Mouse (Mus musculus) left cerebral cortex, adult 18-20 months (tissue): Measurements from ENCODE around the gene Exoc6b. TPM values are rescaled to one million over a fixed set of nuclear protein-coding genes. Genes with fewer than 3 reads are reported as not detected.

Experiments
- DNase-seq, 2 experiments: peaks; one replicate each; pipeline ENCODE4 v3.0.0; 2021 to 2022; ENCODE audit warnings: low spot score in 2 of 2, mixed read lengths in 1 of 2
- total RNA-seq, 2 experiments: library from RNA; stranded (reverse); gene quantifications; 2 replicates each; pipeline ENCODE4 v1.2.3; 2021

The Exoc6b gene
- total RNA-seq, 2 experiments from 2014 or later: 73.7 to 81.5 TPM

DNA sequence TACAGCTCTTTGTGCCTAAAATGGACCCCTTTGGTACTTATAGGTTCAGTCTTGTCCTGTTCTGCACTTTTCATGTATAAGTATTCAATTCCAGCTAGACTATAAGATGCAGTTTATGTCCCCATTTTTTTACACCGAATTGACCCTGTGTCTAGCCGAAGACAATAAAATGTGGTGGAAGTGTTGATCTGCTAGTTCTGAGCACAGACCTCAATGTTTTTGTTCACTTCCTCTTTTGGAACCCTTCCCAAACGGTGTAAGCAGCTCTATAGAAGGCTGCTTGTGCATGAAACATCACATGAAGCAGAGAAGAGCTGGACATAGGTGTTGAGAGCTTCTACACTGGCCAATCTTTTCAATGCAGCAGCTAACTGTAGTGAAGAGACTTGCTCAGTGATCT is 327.1 kb downstream of the Exoc6b start:
- DNase-seq: no peak

DNA sequence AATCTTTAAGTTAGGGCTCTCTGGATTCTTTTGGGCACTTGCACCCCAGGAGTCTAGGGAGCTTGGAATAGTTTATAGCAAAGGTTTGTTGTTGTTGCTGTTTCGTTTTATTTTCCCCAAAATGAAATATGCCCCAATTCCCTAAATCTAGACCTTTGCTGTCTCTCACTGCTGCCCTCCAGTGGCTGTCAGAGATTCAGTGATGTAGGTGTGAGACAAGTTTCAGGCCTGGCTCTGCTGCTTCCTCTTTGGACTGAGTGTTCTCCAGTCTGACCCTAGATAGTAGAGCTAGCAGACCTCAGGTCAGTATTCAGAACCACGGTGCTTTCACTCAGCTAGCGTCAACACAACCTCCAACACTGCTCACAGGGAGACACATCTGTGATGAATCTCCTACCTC is 332.4 kb downstream of the Exoc6b start:
- DNase-seq: peak; percentile 36 to 59

DNA sequence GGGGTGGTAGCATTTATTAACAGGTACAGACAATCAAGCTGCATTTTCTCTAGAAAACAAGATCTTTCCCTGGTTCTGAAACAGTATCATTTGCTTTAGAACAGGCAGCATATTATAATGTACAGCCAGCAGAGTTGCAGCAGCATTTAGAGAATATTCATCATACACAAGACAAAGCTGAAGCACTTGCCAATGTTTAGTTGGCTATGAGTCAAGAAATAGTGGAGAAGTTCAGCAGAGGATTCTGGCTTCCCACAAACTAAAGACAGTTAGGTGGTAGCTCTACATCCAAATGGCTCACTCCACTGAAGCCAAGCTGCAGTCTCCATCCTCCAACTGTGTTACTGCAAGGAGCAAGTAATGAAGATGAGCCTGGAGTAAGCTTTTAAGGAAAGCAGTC is 342.4 kb downstream of the Exoc6b start:
- no peak for DNase-seq

DNA sequence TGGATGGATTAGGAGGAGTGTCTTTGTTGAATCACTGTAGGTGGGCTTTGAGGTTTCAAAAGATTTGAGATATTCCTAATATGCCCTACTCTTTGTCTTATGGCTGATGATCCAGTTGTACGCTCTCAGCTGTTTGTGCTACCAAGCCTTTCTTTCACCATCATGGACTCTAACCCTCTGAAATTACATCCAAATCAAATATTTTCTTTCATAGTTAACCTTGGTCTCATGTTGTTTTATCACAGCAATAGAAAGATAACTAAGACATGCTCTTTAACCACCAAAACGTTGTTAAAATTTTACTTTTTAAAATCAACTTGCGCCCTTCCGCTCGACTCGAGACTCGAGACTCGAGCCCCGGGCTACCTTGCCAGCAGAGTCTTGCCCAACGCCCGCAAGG is 356.1 kb downstream of the Exoc6b start:
- DNase-seq: no peak

DNA sequence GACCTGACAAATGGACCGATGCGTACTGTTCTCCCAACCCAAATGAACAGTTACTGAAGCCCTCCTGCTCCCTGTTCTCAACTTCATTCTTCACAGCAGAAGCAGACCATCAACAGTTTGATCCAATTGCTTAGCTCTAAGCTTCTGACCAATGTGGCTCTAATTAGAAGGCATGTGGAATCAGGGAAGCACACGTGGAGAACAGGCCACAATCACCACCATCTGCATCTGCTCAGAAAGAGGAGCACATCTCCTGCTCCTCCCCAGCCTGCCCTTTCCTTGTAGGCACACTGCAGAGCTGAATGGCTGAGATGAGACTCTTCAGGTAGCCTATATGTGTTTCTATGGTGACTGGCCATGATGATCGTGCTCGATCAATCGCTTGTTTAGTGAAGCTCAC is 358.5 kb downstream of the Exoc6b start:
- no peak for DNase-seq

DNA sequence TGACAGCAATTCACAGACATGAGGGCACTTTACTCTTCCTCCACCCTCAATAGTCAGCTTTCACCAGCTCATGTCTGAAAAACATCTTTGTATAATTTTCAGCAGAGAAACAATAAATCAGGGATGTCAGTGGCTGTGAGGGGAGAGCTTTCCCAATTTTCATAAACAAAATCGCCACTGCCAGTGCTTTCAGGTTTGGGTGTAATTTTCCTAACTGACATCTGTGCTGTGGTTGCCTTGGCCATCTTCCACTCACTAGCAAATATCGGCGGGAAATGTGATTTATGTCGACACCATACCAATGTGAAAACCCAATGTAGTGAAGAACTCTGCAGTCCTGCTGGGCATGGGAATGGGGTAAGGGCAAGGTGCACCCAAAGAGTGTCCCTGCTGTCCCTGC is 360.7 kb downstream of the Exoc6b start:
- no peak for DNase-seq

DNA sequence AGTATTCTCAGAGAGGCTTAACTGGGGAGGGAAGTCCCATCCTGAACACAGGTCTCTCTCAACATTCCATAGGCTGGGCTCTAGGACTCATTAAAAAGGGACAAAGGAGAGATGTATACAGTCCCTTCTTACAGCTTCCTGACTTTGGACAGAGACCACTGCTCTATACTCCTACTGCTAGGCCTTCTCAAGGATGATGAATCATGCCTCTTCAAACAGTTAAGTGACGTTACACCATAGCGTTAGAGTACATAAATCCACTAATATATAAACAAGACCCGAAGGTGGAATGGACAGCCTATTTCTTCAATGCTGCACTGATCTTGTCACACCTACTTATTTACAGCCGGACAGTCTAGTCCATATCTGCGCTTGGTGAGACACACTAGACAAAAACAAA is 369.7 kb downstream of the Exoc6b start:
- no peak for DNase-seq

DNA sequence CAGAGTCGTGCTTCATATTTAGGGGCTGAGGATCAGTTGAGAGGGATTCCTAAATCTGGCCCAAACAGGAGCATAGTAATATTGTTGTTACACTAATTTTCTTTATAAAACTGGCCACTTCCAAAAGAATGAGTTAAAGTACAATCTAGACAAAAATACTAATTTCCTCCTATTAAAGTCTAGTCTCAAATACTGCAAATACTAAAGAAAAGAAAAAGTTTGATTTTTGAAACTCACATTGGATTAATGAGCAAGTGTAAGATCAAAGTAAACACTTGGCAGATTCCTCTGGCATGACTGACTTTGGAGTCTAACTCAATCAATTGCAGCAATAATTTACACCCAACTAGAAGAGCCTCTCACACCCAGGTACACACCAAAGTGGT is 371.0 kb downstream of the Exoc6b start:
- no peak for DNase-seq

DNA sequence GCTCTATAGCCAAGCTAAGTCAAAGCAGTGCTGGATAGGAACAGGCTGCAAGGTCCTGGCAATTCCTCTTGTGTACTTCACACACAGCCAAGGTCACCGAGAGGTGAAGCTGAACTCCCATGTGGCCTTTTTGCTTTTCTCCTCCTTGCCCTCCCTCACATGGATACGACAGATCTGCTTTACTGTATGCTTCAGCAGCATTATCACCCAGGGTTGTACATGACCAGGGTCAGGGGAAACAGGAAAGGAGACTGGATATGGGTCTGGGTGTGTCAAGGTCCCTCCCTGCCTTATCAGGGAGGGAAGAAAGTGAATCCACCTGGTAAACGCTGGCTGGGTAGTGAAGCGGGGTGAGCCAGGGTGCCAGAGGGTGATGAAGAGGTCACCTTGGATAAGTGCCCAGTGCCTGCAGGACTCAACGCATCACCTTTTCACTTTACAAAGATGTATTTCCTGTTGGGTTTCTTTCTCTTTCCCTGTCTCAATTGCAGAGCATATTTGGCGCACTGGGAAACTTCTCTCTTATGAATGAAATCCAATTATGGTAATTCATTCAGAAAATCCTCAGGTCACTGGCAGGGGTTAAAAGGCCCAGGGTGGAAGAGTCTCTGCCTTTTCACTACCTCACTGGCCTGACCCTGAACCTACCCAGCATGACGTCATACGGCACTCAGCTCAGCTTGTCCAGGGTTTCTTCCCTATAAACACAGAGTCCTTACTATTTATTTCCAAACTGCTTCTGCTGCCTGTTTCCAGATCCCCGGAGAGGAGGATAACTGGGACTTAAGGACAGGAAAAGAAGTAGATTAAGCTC is 371.6 kb downstream of the Exoc6b start:
- DNase-seq: no peak

DNA sequence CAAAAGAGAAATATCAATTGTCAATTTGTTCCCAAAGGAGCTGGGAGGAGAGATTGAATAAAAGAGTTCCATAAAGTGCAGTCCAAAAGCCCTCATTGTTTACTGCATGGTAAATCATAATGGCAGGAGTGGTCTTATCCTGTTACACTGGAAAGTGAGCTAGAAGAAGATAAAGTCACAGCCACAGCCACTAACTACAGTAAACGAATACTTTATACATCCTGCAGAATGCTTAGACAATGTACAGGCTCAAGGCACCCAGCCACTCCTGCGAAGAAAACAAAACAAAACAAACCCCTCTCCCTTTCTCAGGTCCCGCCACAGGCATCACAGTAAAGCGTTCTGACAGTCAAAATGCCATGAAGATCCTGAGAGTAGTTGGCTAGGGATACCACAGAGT is 375.5 kb downstream of the Exoc6b start:
- no peak for DNase-seq

DNA sequence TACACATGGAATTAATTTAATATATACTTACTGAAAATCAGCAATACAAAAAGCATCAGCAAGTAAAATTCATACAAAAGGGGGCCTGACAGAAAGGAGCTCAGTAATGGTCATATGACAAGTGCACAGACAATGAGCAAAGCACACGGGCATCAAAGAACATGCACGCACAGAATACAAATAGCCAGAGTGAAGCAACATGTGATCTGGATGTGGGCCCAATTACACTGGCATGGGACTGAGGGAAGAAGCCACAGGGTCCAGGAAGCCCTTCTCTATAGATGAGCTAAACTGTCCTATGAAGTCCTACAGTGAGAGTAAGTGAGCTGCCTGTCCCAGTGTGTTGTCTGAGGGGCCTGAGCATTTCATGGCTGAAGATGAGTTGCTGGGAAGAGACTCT is 376.1 kb downstream of the Exoc6b start:
- no peak for DNase-seq

DNA sequence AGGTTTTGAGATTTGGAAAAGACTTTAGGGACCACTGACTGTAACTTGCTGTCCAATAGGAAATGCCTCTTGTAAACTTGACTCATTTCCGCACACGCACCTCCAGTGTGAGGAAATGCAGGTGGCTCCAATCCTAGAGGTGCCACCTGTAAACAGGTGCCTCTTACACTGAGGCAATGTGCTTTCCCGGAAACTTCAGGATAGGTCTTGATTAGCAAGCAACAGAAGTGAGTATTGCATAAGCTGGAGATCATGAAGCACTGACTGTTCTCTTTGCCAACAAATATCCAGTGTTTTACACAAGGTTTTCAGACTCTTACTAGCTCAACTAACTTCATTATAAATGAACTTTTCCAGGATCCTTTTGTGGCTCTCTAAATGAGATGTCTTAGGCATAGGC is 377.4 kb downstream of the Exoc6b start:
- no peak for DNase-seq

DNA sequence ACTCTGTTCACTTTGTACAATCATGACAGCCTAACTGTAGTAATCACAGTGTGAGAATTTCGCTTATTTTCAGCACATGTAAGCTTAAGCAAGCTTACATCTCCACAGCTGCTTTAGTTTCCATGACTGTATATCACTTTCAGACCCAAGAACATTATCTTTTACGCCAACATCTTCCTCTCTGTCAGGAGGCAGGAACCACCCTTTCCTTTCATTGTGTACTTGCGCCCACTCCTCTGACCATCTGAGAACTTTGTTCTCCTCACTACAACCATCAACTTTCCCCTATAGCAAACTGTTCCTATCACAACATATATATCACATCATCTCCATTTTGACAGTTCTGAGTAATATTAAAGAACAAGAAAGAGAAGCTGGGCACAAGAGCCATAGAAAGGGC is 391.5 kb downstream of the Exoc6b start:
- no peak for DNase-seq

DNA sequence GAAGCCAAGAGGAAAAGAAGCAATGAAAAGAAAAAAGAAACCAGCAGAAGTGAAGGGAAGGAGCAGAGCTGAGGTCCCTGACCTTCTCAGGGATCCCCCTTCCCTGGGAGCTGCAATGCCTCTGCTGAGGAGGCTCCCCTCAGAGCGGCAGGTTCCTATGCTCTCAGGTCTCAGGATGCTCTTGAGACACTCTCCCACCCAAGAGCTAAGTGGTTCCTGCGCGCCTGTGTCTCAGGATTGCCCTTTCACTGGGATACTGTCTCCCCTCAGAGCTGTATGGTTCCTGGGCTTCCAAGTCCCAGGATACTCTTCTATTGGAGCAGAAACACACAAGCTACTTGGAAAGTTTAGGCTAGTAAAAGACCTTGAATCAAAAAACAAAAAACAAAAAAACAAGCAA is 394.4 kb downstream of the Exoc6b start:
- DNase-seq: no peak

DNA sequence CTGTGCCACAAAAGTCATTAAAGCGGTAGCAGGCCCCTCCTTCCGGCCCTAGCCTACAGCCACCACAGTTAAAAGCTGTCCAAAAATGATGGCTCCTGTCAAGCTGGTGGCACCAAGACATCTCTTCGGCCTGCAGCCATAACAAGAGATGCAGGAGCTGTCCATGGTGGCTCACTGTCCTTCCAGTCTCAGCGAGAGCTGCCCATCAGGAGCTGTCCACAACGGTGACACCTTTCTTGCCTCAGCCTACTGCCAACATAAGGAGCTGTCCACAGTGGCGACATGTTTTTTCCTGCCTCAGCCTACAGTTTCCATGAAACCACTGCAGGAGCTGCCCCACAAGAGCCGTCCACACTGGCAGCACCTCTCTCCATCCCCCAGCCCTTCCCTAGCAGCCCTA is 395.2 kb downstream of the Exoc6b start:
- no peak for DNase-seq

DNA sequence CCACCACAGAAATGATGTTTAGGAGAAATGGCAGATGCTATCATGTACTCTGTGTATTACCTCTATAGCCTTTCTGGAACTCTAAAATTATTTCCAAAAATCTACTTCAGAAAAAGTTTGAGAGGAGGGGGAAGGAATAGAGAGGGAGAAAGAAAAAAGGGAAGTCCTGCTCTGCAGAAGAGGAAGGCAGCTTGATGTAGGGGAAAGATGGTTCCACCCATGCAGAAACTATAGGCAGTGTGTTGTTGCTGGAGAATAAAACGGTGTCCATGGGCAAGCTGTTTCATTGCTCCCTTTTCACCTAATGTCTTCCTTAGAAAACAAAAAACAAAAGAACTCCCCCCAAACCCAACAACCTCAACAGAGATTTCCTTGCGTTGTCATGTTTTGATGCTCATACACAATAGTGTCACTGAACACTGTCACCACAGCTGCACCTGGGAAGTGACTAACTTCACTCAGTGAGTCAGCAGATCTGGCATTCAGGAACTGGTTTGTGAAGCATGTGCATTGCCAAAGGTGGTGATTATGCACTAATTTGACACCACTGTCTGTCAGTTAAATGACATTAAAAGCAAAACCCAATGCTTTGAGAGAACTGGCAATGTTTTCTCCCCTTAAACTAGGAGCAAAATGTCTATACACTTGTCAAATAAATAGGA is 407.7 kb downstream of the Exoc6b start:
- no peak for DNase-seq

DNA sequence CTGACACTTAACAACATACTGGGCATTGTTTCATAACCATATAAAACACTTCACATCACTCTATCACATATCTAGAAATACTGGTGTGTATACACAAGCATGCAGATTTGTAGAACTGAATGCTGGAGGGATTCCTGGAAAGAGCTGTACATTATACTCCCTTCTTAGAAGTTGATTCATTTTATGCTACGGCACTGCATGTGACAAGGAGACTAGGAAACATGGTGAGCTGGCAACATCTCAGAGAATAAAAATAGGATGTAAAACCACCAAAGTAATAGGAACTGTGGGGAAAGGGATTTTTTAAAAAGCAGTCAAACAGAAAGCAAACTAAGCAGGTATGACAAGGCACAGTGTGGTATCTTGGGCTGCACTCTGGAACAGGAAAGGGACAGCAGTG is 408.3 kb downstream of the Exoc6b start:
- no peak for DNase-seq

DNA sequence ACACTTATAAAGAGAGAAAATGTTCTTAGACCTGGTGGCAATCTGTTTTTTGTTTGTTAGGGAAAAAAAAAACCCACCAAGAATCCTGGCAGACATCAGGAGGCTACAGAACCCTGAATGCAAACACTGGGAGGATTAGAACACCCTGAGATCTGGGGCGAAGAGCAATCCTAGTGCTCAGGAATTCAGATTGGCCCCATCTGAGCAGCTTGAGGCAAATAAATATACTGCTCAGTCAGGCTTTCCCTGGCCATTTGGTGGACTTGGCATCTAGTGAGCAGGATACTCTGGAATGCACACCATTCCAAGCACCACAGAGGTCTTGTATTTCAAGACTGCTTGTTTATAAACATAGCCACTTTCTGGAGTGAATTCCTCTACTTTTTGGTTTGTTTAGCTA is 412.2 kb downstream of the Exoc6b start:
- DNase-seq: no peak

DNA sequence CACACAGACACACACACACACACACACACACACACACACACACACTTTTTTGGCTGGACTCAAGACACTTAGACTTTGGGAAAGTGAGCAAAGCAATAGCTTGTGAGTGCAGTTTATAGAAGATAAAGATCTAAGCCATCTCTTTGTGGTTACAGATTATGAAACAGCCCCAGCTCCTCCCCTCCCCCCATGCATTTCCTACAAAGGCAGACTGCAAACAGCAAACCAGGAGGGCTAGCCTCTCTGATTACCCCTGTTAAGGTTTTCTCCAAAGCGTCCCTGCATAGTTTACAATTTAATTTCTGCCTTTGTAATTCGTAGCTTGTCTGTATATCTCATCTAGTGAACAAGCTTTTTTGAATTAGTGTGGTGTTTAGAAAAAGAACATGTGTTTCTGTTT is 412.6 kb downstream of the Exoc6b start:
- no peak for DNase-seq

DNA sequence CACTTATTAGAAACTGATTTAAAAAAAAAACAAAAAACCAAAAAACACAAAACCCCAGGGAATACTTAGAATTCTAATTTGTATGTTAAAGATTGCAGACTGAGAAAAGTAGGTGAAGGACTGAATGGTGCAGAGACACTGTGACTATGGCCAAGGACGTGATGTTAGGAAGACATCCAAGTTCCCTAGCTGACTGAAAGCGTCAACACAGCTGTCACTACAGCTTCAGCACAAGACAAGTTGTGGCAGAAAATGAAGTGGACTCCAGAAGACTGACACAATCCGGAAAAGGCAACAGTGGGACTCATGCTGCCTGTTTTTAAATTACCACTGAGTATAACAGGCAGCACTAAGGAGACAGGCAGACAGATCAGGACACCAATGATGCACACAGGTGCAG is 417.4 kb downstream of the Exoc6b start:
- DNase-seq: no peak

DNA sequence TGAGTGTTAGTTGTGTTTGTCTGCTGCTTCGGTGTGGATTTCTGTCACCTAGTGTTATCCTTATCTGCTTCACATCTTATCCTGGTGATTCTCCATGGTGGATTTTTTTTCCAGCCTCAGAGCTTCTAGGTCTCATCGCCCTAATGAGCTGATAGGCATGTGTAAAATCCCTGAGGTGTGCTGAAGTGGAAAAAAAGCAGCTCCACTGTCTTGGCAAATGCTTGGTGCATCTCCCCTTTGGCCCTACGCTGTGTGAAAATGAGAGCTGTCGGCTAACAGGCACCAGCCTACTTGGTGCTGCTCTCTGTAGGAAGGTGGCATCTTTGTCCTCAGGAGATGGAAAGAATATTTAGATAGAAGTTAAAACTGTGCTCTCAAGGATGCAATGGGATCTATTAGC is 422.1 kb downstream of the Exoc6b start:
- no peak for DNase-seq

DNA sequence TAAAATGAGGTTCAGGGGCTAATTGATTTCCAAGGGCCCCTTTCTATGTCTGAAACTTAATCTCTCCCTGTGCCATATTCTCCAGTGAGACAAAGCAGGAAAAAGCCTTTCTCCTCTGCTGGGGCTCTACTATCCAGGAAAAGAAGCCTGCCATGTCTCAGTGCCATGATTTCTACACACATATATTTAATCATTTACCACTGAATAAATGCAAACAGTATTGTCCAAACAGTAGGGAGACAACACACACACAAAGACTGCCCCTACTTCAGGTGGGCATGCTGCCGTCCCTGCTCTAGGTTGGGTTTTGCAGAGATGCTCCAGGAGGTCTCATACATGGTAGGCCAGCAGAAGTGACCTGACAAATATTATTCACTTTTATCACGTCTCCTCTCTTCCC is 422.6 kb downstream of the Exoc6b start:
- no peak for DNase-seq

DNA sequence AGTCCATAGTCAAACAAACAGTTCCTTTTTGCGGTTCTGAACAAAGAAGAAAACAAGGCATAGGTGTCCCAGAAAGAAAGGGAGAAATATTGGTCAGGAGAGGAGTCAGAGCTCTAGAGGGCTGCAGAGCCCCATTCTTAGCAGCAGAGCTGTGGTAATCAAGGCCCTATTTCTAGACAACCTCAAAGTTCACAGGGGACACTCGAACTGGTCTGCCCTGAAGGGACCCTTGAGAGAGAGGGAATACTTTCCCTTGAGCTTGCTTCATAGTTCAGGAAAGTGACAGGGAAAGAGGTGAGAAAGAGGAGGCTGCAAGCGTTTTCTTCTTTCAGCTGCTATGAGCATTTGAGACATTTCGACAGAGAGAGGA is 428.3 kb downstream of the Exoc6b start:
- no peak for DNase-seq
